Mouse (Mus musculus) bone marrow, adult 2 months (tissue): ENCODE measurements at regions not wholly inside any gene's neighbourhood (a gene's known extent, or its start where the extent isn't known, plus 50 kb on each side); places are given as distances from the start of the nearest gene placed in this dataset.

Experiments
- CTCF ChIP-seq: fragments of 200-500 bp; IDR thresholded peaks from 2 replicates; pipeline ENCODE4 v1.5.1; 2011; ENCODE audit warnings: low read length, control low read depth; ENCODE audit not compliant: control insufficient read depth, insufficient read depth
- POLR2A ChIP-seq: fragments of 200-500 bp; IDR thresholded peaks from 2 replicates; pipeline ENCODE4 v1.6.1; 2011; ENCODE audit warnings: low read depth, mild to moderate bottlenecking, control low read depth, low read length, borderline replicate concordance; ENCODE audit not compliant: control insufficient read depth

- TF ChIP-seq CTCF (no peak), POLR2A (no peak)
Observed at GRCm38 (mm10) chr2:72561383-72561782, 85.4 kb downstream of the Cdca7 start.
